In the genomic region with DNA sequence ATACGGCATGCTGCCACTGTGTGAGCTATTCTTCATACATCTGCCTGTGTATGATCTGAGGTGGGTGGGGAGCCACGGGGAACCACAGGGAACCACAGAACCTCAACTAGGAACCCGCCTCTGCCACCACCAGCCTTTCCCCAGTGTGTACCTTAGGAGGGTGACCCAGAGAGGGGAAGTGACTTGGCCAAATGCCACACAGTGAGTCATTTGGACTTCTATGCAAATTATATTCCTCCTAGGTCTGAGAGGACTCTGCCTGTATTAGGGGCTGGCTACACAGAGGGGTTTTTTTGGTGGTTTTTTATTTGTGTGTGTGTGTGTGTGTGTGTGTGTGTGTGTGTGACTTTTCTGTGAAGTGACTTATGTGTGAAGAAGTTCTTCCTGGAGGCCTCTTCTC, we compare ENCODE assay signal across 8 mouse cellular contexts. TPM values are rescaled to one million over a fixed set of nuclear protein-coding genes. Genes with fewer than 3 reads are reported as not detected.
DNase-seq lines count a peak whose midpoint lies in the region; ATAC-seq lines count a peak whose summit lies in the region.

No protein-coding gene starts in this region.

- H3K27ac ChIP-seq in liver, embryonic 11.5 days (ENCODE audit: low read depth, low read length): no peak overlapping the region
- no peak overlapping the region for H3K27ac ChIP-seq in heart, embryonic 11.5 days (ENCODE audit: low read depth, low read length)
- no peak overlapping the region for H3K27ac ChIP-seq in stomach, embryonic 15.5 days

- no peaks in the 10 kb centered on the region for H3K27me3 ChIP-seq in liver, embryonic 11.5 days (replicated peaks; ENCODE audit: control insufficient read depth, insufficient read depth, low read length)
- no peaks in the 10 kb centered on the region for H3K27me3 ChIP-seq in heart, embryonic 11.5 days (ENCODE audit: control insufficient read depth, insufficient read depth, low read length)
- no peaks in the 10 kb centered on the region for H3K27me3 ChIP-seq in stomach, embryonic 15.5 days (replicated peaks)

- peak; percentile 47 for DNase-seq in liver
- DNase-seq in liver, embryonic 11.5 days (ENCODE audit: low spot score): no peak
- DNase-seq in lung, adult 18-20 months: peak; percentile 68 to 74
- DNase-seq in layer of hippocampus, postnatal 36 days: no peak
- DNase-seq in frontal cortex, postnatal 10 days (ENCODE audit: low spot score in 2 of 2): no peak
- DNase-seq in right cerebral cortex, postnatal 25 days: no peak

- 47% methylated on average over 3 of the region's 3 CpGs for WGBS in liver, embryonic 11.5 days
- 63% methylated on average over 3 of the region's 3 CpGs for WGBS in heart, embryonic 11.5 days (ENCODE audit: insufficient replicate concordance)
- 65% methylated on average over 3 of the region's 3 CpGs for WGBS in stomach, embryonic 15.5 days

- no peaks in the 10 kb centered on the region for H3K36me3 ChIP-seq in liver, embryonic 11.5 days (ENCODE audit: control insufficient read depth, insufficient read depth, low read length)
- no peaks in the 10 kb centered on the region for H3K36me3 ChIP-seq in heart, embryonic 11.5 days (ENCODE audit: control insufficient read depth, insufficient read depth, low read length)
- H3K36me3 ChIP-seq in stomach, embryonic 15.5 days: no peaks in the 10 kb centered on the region

- no peak for ATAC-seq in liver, embryonic 11.5 days (replicated peaks; ENCODE audit: low FRiP score)
- 0 out of 2 replicates have a peak, but pooled peaks have one; percentile 45 for ATAC-seq in heart, embryonic 11.5 days (replicated peaks; ENCODE audit: insufficient number of reproducible peaks, low FRiP score, low TSS enrichment)
- peak; percentile 59; the same call in 1 of the 2 replicates for ATAC-seq in stomach, embryonic 15.5 days (ENCODE audit: insufficient read depth, low FRiP score, low read depth)

- H3K4me2 ChIP-seq in liver, embryonic 11.5 days: no peak overlapping the region
- H3K4me2 ChIP-seq in heart, embryonic 11.5 days: no peak overlapping the region
- H3K4me2 ChIP-seq in stomach, embryonic 15.5 days: no peak overlapping the region

- no peak overlapping the region for H3K9ac ChIP-seq in liver, embryonic 11.5 days (ENCODE audit: low read depth, low read length)
- no peak overlapping the region for H3K9ac ChIP-seq in heart, embryonic 11.5 days (ENCODE audit: low read depth, low read length)
- H3K9ac ChIP-seq in stomach, embryonic 15.5 days: no peak overlapping the region

- no peak overlapping the region for H3K4me3 ChIP-seq in liver, embryonic 11.5 days (ENCODE audit: low read depth, low read length)
- no peak overlapping the region for H3K4me3 ChIP-seq in heart, embryonic 11.5 days (ENCODE audit: low read depth, low read length)
- H3K4me3 ChIP-seq in stomach, embryonic 15.5 days (replicated peaks): no peak overlapping the region

- no peaks in the 10 kb centered on the region for H3K9me3 ChIP-seq in liver, embryonic 11.5 days (ENCODE audit: control insufficient read depth, low read length)
- no peaks in the 10 kb centered on the region for H3K9me3 ChIP-seq in heart, embryonic 11.5 days (replicated peaks; ENCODE audit: control insufficient read depth, low read length)
- no peaks in the 10 kb centered on the region for H3K9me3 ChIP-seq in stomach, embryonic 15.5 days

- H3K4me1 ChIP-seq in liver, embryonic 11.5 days (replicated peaks; ENCODE audit: control insufficient read depth, insufficient read depth, low read length): peaks cover 6% of the 10 kb centered on the region; the same call in 1 of the 2 replicates
- H3K4me1 ChIP-seq in heart, embryonic 11.5 days (ENCODE audit: control insufficient read depth, insufficient read depth, low read length): peaks cover 3% of the 10 kb centered on the region; the same call in 1 of the 2 replicates
- H3K4me1 ChIP-seq in stomach, embryonic 15.5 days: no peaks in the 10 kb centered on the region

RNA-seq across cellular contexts. Expression of a gene that starts 9.9 kb away (rescaled TPM):
- 5.1 and 6.0 TPM in 2 replicates for polyA plus RNA-seq in liver, embryonic 11.5 days (2014; fragmentation: Nextera tagmentation; extraction: Ambion mirVana)
- polyA plus RNA-seq in heart, embryonic 11.5 days (2014; fragmentation: Nextera tagmentation; extraction: Ambion mirVana): 3.3 and 4.8 TPM in 2 replicates
- polyA plus RNA-seq in stomach, embryonic 15.5 days (2015; fragmentation: Nextera tagmentation; extraction: Ambion mirVana): 2.6 and 2.9 TPM in 2 replicates
- 1 to 10 TPM; 3.1 to 3.2 TPM for total RNA-seq in layer of hippocampus, postnatal 36 days (2021)

Comparison
In these comparisons a context has a peak if more than half of its experiments do, and no peak if none do; other contexts are left out.
1. DNase-seq: peak in liver (single experiment) and lung, adult 18-20 months (2 of 2); none in liver, embryonic 11.5 days (single experiment), layer of hippocampus, postnatal 36 days (0 of 2), frontal cortex, postnatal 10 days (0 of 2) and right cerebral cortex, postnatal 25 days (single experiment).